Mouse (Mus musculus) heart, postnatal 0 days (tissue): ENCODE results near the gene Pcx. TPM values are rescaled to one million over a fixed set of nuclear protein-coding genes. Genes with fewer than 3 reads are reported as not detected.

Source experiments
- ATAC-seq: fragments of 200-750 bp; cut with Nextera tagmentation; 2 replicates; pipeline ENCODE4 v1.8.0; 2017; ENCODE audit warnings: low read depth, moderate number of reproducible peaks, moderate library complexity; ENCODE audit not compliant: insufficient read depth
- DNase-seq: peaks from one replicate; pipeline ENCODE4 v3.0.0-alpha.2; 2016; ENCODE audit warnings: low spot score
- H3K27ac ChIP-seq: fragments of 300-500 bp; sonication (generic); 2 replicates; pipeline ENCODE4 v1.5.1; 2014; ENCODE audit warnings: low read depth, mild to moderate bottlenecking
- H3K27me3 ChIP-seq: fragments of 300-500 bp; sonication (generic); 2 replicates; pipeline ENCODE4 v1.6.1; 2014; ENCODE audit warnings: low read length, mixed read lengths; ENCODE audit not compliant: control insufficient read depth, insufficient read depth
- H3K36me3 ChIP-seq: fragments of 300-500 bp; sonication (generic); replicated peaks from 2 replicates; pipeline ENCODE4 v1.6.1; 2014; ENCODE audit warnings: low read length, mixed read lengths; ENCODE audit not compliant: control insufficient read depth, insufficient read depth
- H3K4me1 ChIP-seq: fragments of 300-500 bp; sonication (generic); 2 replicates; pipeline ENCODE4 v1.6.1; 2014; ENCODE audit warnings: antibody characterized with exemption; ENCODE audit not compliant: control insufficient read depth, insufficient read depth
- H3K4me2 ChIP-seq: fragments of 300-500 bp; sonication (generic); 2 replicates; pipeline ENCODE4 v1.6.1; 2014; ENCODE audit warnings: low read depth, mild to moderate bottlenecking, low read length, moderate library complexity
- H3K4me3 ChIP-seq: fragments of 300-500 bp; sonication (generic); 2 replicates; pipeline ENCODE4 v1.5.1; 2014; ENCODE audit warnings: low read depth, low read length
- H3K9ac ChIP-seq: fragments of 300-500 bp; sonication (generic); replicated peaks from 2 replicates; pipeline ENCODE4 v1.6.1; 2014; ENCODE audit warnings: low read depth, low read length, mixed read lengths
- H3K9me3 ChIP-seq: fragments of 300-500 bp; sonication (generic); replicated peaks from 2 replicates; pipeline ENCODE4 v1.6.1; 2016; ENCODE audit warnings: low read length; ENCODE audit not compliant: control insufficient read depth
- CTCF ChIP-seq: IDR thresholded peaks from 2 replicates; pipeline ENCODE4 v1.5.1; 2016; ENCODE audit warnings: antibody characterized with exemption, control low read depth, low read depth
- EP300 ChIP-seq: IDR thresholded peaks from 2 replicates; pipeline ENCODE4 v1.6.1; 2016; ENCODE audit warnings: antibody characterized with exemption, low read depth
- WGBS: fragments of 180-500 bp; shearing (Covaris S2); extraction: QIAGEN DNeasy Blood & Tissue Kit; methylation state at CpG from one replicate; pipeline ENCODE4 v1.1.7; 2014; 5-methylcytosine and 5-hydroxymethylcytosine counted together
- polyA plus RNA-seq: library from polyadenylated mRNA; unstranded; fragments of >200 nt; fragmentation: Nextera tagmentation; extraction: Ambion mirVana; gene quantifications from 2 replicates; pipeline ENCODE4 v1.2.1, GENCODE M21; 2015
- total RNA-seq: library from RNA; depleted of rRNA; stranded (reverse); fragments of >200 nt; gene quantifications from 2 replicates; pipeline ENCODE4 v1.2.3, GENCODE M21; 2014; ENCODE audit warnings: low replicate concordance

Gene Pcx
- total and polyA plus RNA-seq, 2 experiments from 2014 or later = 5.2 to 13.8 TPM

DNA sequence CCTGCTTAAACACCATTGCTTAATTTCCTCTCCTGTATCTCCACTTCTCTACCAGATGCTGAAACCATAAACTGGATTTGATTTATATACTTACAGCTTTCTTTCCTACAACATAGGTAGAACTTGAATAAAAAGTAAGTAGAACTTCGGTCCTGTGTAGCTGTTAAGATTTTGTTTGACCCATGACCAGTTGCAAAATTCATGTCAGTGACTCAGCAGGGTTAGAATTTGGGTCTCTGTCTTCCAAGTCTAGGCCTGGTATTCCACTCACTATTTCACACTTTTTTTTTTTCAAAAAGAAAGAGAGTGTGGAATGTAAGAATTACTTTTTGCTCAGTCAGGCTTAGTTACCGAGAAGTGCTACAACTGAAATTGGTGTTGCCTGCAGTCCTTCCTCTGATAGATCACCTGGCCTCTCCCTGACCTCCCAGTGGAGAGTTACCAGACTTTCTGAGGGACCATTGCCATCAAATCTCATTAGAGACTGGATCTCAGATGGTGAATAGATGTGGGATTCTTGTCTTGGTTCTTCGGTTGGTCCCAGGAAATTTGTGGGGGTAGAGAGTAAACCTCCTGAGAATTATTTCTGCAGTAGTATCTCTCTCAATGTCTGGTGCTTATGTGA, 11.3 kb downstream of the Pcx start:
- Histone ChIP-seq H3K27ac (no peak overlapping the region), H3K4me1 (no peaks in the 10 kb centered on the region), H3K9me3 (no peaks in the 10 kb centered on the region), H3K4me2 (no peak overlapping the region), H3K36me3 (no peaks in the 10 kb centered on the region), H3K4me3 (no peak overlapping the region), H3K9ac (no peak overlapping the region), H3K27me3 (no peaks in the 10 kb centered on the region)
- ATAC-seq = no peak
- WGBS = 80% methylated on average over 3 of the region's 3 CpGs
- DNase-seq = no peak
- no peak for TF ChIP-seq EP300
- TF ChIP-seq CTCF = no peak

DNA sequence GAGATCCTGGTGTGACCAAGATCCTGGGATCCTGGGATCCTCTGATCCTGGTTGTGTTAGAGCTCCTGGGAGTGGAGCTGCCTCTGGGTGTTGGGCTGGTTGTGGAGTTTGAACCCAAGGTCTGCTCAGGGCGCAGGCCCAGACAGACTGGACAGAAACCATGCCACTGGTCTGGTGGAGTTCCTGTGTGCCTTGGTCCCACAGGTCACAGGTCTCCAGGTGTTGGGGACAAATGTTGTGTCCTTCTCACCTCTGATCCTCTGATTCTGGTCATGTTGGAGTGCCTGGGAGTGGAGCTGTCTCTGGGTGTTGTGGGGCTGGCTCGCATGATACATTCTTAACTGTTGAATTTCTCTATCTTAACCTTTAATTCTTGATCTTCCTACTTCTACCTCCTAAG, 24.4 kb downstream of the Pcx start:
- Histone ChIP-seq H3K36me3 (no peaks in the 10 kb centered on the region), H3K27ac (no peak overlapping the region), H3K4me2 (no peak overlapping the region), H3K27me3 (no peaks in the 10 kb centered on the region), H3K4me3 (no peak overlapping the region), H3K4me1 (no peaks in the 10 kb centered on the region), H3K9me3 (no peaks in the 10 kb centered on the region), H3K9ac (no peak overlapping the region)
- no peak for ATAC-seq
- WGBS = 90% methylated on average over 2 of the region's 2 CpGs
- DNase-seq = no peak
- TF ChIP-seq EP300 (no peak), CTCF (no peak)

GRCm38 (mm10) chr19:4535922-4536321, 25.6 kb downstream of the Pcx start:
- TF ChIP-seq EP300 (no peak), CTCF (no peak)
- no peaks in the 10 kb centered on the region for H3K36me3 ChIP-seq
- no peak overlapping the region for H3K9ac ChIP-seq
- H3K4me2 ChIP-seq = no peak overlapping the region
- no peak for ATAC-seq
- H3K4me3 ChIP-seq = no peak overlapping the region
- no peaks in the 10 kb centered on the region for H3K27me3 ChIP-seq
- no peaks in the 10 kb centered on the region for H3K9me3 ChIP-seq
- no peaks in the 10 kb centered on the region for H3K4me1 ChIP-seq
- DNase-seq = no peak
- H3K27ac ChIP-seq = no peak overlapping the region

DNA sequence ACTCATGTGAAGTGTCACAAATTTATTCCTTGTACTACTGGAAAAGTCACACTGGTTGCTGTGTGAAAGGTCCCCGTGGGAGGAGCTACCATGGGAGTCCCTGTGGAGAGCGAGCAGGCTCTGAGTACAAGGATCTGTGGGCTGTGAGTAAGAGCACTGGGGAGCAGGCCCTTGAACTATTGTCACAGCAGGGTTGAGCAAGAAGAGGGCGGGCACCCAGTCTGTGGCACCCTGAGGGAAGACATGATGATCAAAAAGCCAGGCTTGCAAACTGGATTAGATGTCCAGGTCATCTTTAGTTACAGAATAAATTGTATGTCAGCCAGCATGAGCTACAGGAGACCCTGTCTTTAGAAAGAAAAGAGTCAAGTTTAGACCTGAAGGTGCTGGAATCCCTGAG, 26.3 kb downstream of the Pcx start:
- Histone ChIP-seq H3K27ac (no peak overlapping the region), H3K36me3 (no peaks in the 10 kb centered on the region), H3K9ac (no peak overlapping the region), H3K4me3 (no peak overlapping the region), H3K4me1 (no peaks in the 10 kb centered on the region), H3K27me3 (no peaks in the 10 kb centered on the region), H3K4me2 (no peak overlapping the region), H3K9me3 (no peaks in the 10 kb centered on the region)
- 63% methylated on average over 3 of the region's 3 CpGs for WGBS
- ATAC-seq = no peak
- TF ChIP-seq EP300 = no peak
- no peak for TF ChIP-seq CTCF
- DNase-seq = no peak

- Histone ChIP-seq H3K27me3 (no peaks in the 10 kb centered on the region), H3K4me1 (no peaks in the 10 kb centered on the region), H3K27ac (no peak overlapping the region), H3K9me3 (no peaks in the 10 kb centered on the region), H3K4me3 (no peak overlapping the region), H3K36me3 (no peaks in the 10 kb centered on the region), H3K9ac (no peak overlapping the region), H3K4me2 (no peak overlapping the region)
- TF ChIP-seq EP300 = no peak
- no peak for TF ChIP-seq CTCF
- 82% methylated on average over 6 of the region's 6 CpGs for WGBS
- no peak for DNase-seq
- no peak for ATAC-seq
These were observed 30.0 kb downstream of the Pcx start for GRCm38 (mm10) chr19:4540263-4540662.

GRCm38 (mm10) chr19:4540992-4541391, 30.7 kb downstream of the Pcx start:
- H3K4me2 ChIP-seq = no peak overlapping the region
- no peak overlapping the region for H3K4me3 ChIP-seq
- no peaks in the 10 kb centered on the region for H3K36me3 ChIP-seq
- no peaks in the 10 kb centered on the region for H3K4me1 ChIP-seq
- H3K27me3 ChIP-seq = no peaks in the 10 kb centered on the region
- DNase-seq (no peak), ATAC-seq (no peak)
- H3K27ac ChIP-seq = no peak overlapping the region
- no peak overlapping the region for H3K9ac ChIP-seq
- WGBS = 85% methylated on average over 3 of the region's 3 CpGs
- TF ChIP-seq EP300 (no peak), CTCF (no peak)
- no peaks in the 10 kb centered on the region for H3K9me3 ChIP-seq
